Mouse (Mus musculus) midbrain, embryonic 15.5 days (tissue): ENCODE data around the gene Ston2. TPM values are rescaled to one million over a fixed set of nuclear protein-coding genes. Genes with fewer than 3 reads are reported as not detected.

ENCODE experiments used
- ATAC-seq: fragments of 200-750 bp; cut with Nextera tagmentation; replicated peaks from 2 replicates; pipeline ENCODE4 v1.8.0; 2017; ENCODE audit warnings: moderate TSS enrichment
- H3K27ac ChIP-seq: fragments of 300-500 bp; sonication (generic); 2 replicates; pipeline ENCODE4 v1.5.1; 2015; ENCODE audit warnings: mild to moderate bottlenecking, inconsistent platforms
- H3K27me3 ChIP-seq: fragments of 300-500 bp; sonication (generic); replicated peaks from 2 replicates; pipeline ENCODE4 v1.6.1; 2015; ENCODE audit warnings: inconsistent platforms
- H3K36me3 ChIP-seq: fragments of 300-500 bp; sonication (generic); replicated peaks from 2 replicates; pipeline ENCODE4 v1.6.1; 2015; ENCODE audit warnings: inconsistent platforms
- H3K4me1 ChIP-seq: fragments of 300-500 bp; sonication (generic); 2 replicates; pipeline ENCODE4 v1.6.1; 2015; ENCODE audit warnings: inconsistent platforms
- H3K4me2 ChIP-seq: fragments of 300-500 bp; sonication (generic); 2 replicates; pipeline ENCODE4 v1.6.1; 2015; ENCODE audit warnings: inconsistent platforms, mild to moderate bottlenecking, moderate library complexity
- H3K4me3 ChIP-seq: fragments of 300-500 bp; sonication (generic); 2 replicates; pipeline ENCODE4 v1.5.1; 2015; ENCODE audit warnings: mild to moderate bottlenecking, inconsistent platforms
- H3K9ac ChIP-seq: fragments of 300-500 bp; sonication (generic); 2 replicates; pipeline ENCODE4 v1.6.1; 2015; ENCODE audit warnings: mild to moderate bottlenecking, inconsistent platforms
- H3K9me3 ChIP-seq: fragments of 300-500 bp; sonication (generic); 2 replicates; pipeline ENCODE4 v1.6.1; 2016; ENCODE audit warnings: inconsistent platforms
- whole genome bisulfite sequencing: fragments of 180-500 bp; shearing (Covaris S2); methylation state at CpG from one replicate; pipeline ENCODE4 v1.1.7; 2015; ENCODE audit warnings: mixed read lengths; 5-methylcytosine and 5-hydroxymethylcytosine counted together
- polyA plus RNA-seq: library from polyadenylated mRNA; unstranded; fragments of >200 nt; fragmentation: Nextera tagmentation; extraction: Ambion mirVana; gene quantifications from 2 replicates; pipeline ENCODE4 v1.2.1, GENCODE M21; 2015

Ston2 gene
- polyA plus RNA-seq, 1 experiment from 2014 or later: 5.5 TPM

GRCm38 (mm10) chr12:91684101-91684839 is 103.9 kb downstream of the Ston2 start:
- Histone ChIP-seq H3K9me3 (no peaks in the 10 kb centered on the region), H3K27me3 (no peaks in the 10 kb centered on the region), H3K4me3 (peak overlapping the region; percentile 7), H3K4me1 (peaks cover 44% of the 10 kb centered on the region), H3K36me3 (no peaks in the 10 kb centered on the region), H3K9ac (no peak overlapping the region), H3K4me2 (peak overlapping the region; percentile 40), H3K27ac (peak overlapping the region; percentile 71)
- WGBS: 15% methylated on average over 15 of the region's 15 CpGs
- peak; percentile 55 for ATAC-seq

GRCm38 (mm10) chr12:91683549-91684100 is 104.6 kb downstream of the Ston2 start:
- no peaks in the 10 kb centered on the region for H3K36me3 ChIP-seq
- H3K4me3 ChIP-seq: peak overlapping the region; percentile 8; the same call in 1 of the 2 replicates
- peak overlapping the region; percentile 40 for H3K4me2 ChIP-seq
- peaks cover 45% of the 10 kb centered on the region for H3K4me1 ChIP-seq
- H3K27me3 ChIP-seq: no peaks in the 10 kb centered on the region
- no peak for ATAC-seq
- 15% methylated on average over 15 of the region's 15 CpGs for WGBS
- no peak overlapping the region for H3K27ac ChIP-seq
- no peak overlapping the region for H3K9ac ChIP-seq
- no peaks in the 10 kb centered on the region for H3K9me3 ChIP-seq

DNA sequence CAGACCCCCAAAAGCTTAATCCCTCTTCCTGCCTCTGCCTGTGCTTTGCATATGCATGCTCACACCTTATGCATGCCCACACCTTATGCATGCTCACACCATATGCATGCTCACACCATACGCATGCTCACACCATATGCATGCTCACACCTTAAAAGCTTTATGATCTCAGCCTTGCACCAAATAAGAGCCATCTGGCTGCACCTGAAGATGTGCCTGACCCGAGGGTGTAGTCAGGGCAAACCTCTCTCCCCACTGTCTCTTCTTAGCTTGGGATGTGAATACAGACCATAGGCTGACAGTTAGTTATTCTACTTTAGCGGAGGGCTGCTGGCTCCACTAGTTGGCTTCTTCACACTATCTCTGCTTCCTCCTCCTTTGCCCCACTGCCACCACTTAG is 105.1 kb downstream of the Ston2 start:
- Histone ChIP-seq H3K9me3 (no peaks in the 10 kb centered on the region), H3K27me3 (no peaks in the 10 kb centered on the region), H3K4me3 (no peak overlapping the region), H3K4me2 (peak overlapping the region; percentile 40), H3K27ac (no peak overlapping the region), H3K4me1 (peaks cover 45% of the 10 kb centered on the region), H3K36me3 (no peaks in the 10 kb centered on the region), H3K9ac (no peak overlapping the region)
- peak; percentile 31; the same call in 1 of the 2 replicates for ATAC-seq
- WGBS: 57% methylated on average over 3 of the region's 3 CpGs

- Histone ChIP-seq H3K27ac (peak overlapping the region; percentile 30), H3K36me3 (no peaks in the 10 kb centered on the region), H3K27me3 (no peaks in the 10 kb centered on the region), H3K9me3 (no peaks in the 10 kb centered on the region), H3K4me2 (peak overlapping the region; percentile 26), H3K4me1 (peaks cover 28% of the 10 kb centered on the region), H3K9ac (no peak overlapping the region), H3K4me3 (no peak overlapping the region)
- WGBS: 17% methylated on average over 14 of the region's 14 CpGs
- ATAC-seq: peak; percentile 71
Measured at GRCm38 (mm10) chr12:91679320-91680064, 108.7 kb downstream of the Ston2 start.

DNA sequence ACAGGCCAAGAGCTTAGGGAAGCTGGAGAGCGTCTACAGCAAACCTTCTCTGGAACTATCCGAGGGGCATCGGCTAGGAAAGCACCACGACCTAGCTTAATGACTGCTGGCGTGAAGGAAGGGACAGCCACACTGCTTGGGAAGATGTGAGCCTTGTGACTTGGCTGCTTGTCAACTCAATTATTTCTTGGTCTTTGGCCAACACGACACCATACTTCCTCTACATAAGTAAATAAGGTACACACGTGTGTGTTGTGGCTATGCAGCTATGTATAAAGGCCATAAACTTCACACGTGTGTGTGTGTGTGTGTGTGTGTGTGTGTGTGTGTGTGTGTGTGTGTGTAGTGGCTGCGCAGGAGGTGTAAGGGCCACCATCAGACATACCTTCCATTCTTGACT is 112.2 kb downstream of the Ston2 start:
- H3K9me3 ChIP-seq: no peaks in the 10 kb centered on the region
- H3K4me1 ChIP-seq: peaks cover 12% of the 10 kb centered on the region
- no peak overlapping the region for H3K4me2 ChIP-seq
- WGBS: 72% methylated on average over 9 of the region's 9 CpGs
- no peaks in the 10 kb centered on the region for H3K36me3 ChIP-seq
- H3K27ac ChIP-seq: no peak overlapping the region
- H3K9ac ChIP-seq: no peak overlapping the region
- H3K27me3 ChIP-seq: no peaks in the 10 kb centered on the region
- no peak for ATAC-seq
- no peak overlapping the region for H3K4me3 ChIP-seq

DNA sequence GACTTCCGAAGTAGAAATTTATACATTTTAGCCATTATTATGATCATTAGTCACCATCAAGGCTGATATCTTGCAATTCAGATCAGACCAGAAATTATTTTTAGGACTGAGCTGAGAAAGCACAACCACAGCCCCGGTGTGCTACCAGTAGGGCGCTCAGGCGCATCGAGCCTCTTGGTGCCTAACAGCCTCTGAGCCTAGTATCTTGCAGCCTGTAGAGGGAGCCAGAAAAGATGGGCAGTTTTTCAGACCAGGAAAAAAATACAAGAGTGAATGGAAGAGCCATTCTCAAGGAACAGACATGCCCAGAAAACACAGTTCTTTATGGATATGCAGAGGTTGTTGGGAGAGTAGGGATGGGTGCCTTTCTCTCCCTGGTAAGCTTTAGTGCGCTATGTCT is 115.0 kb downstream of the Ston2 start:
- Histone ChIP-seq H3K9me3 (no peaks in the 10 kb centered on the region), H3K27me3 (no peaks in the 10 kb centered on the region), H3K4me3 (no peak overlapping the region), H3K36me3 (no peaks in the 10 kb centered on the region), H3K27ac (no peak overlapping the region), H3K4me1 (0 out of 2 replicates have a peak, but pooled peaks cover 3% of the 10 kb centered on the region), H3K4me2 (no peak overlapping the region), H3K9ac (no peak overlapping the region)
- WGBS: 84% methylated on average over 6 of the region's 6 CpGs
- no peak for ATAC-seq

GRCm38 (mm10) chr12:91672528-91672927 is 115.7 kb downstream of the Ston2 start:
- Histone ChIP-seq H3K36me3 (no peaks in the 10 kb centered on the region), H3K27ac (no peak overlapping the region), H3K27me3 (no peaks in the 10 kb centered on the region), H3K9ac (no peak overlapping the region), H3K4me3 (no peak overlapping the region), H3K4me1 (0 out of 2 replicates have a peak, but pooled peaks cover 3% of the 10 kb centered on the region), H3K4me2 (no peak overlapping the region), H3K9me3 (no peaks in the 10 kb centered on the region)
- peak; percentile 62; the same call in 1 of the 2 replicates for ATAC-seq
- WGBS: 85% methylated on average over 7 of the region's 7 CpGs

DNA sequence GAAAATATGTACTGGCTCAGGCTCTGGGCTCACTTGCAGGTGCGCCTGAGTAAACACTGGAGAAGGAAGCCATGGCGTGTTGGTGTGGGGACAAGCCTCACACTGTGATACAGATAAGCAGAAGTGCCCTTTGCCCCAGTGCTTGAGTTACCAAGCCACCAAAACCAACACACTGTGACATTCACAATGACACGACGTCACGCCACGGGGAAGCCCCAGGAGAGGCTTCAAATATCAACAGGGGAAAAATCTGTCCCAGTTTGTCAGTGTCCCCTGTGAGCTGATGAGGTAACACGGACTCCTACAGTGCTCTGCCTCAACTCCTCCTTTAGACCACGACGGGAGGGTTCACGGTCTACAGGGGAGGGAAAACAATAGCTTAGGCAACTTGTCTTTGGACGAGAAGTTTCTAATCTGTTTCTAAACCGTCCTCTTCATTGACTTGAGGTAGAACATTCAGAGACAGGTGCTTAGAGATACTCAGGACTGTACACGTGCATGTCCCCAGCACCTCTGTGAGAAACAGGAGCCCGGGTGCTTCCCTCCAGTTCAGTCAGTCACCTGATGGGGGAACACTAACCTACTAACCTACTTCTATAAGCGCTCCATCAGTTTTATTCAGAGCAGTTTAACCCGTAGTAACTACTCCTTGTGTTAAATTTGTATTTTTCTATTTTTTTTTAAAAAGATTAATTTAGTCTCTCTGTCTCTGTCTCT is 119.5 kb downstream of the Ston2 start:
- Histone ChIP-seq H3K9ac (no peak overlapping the region), H3K27me3 (no peaks in the 10 kb centered on the region), H3K4me2 (no peak overlapping the region), H3K36me3 (no peaks in the 10 kb centered on the region), H3K9me3 (no peaks in the 10 kb centered on the region), H3K4me3 (no peak overlapping the region), H3K27ac (no peak overlapping the region), H3K4me1 (0 out of 2 replicates have a peak, but pooled peaks cover 3% of the 10 kb centered on the region)
- ATAC-seq: no peak
- 55% methylated on average over 16 of the region's 16 CpGs for WGBS

- no peak overlapping the region for H3K27ac ChIP-seq
Measured at GRCm38 (mm10) chr12:91667741-91668140, 120.4 kb downstream of the Ston2 start.

GRCm38 (mm10) chr12:91666607-91667006 is 121.6 kb downstream of the Ston2 start:
- WGBS: 91% methylated on average over 3 of the region's 3 CpGs
- Histone ChIP-seq H3K9me3 (no peaks in the 10 kb centered on the region), H3K4me1 (0 out of 2 replicates have a peak, but pooled peaks cover 3% of the 10 kb centered on the region), H3K4me3 (no peak overlapping the region), H3K4me2 (no peak overlapping the region), H3K27me3 (no peaks in the 10 kb centered on the region), H3K27ac (no peak overlapping the region), H3K36me3 (no peaks in the 10 kb centered on the region), H3K9ac (no peak overlapping the region)
- no peak for ATAC-seq

More at GRCm38 (mm10) chr12:91667741-91668140, 120.4 kb downstream of the Ston2 start:
- no peak overlapping the region for H3K9ac ChIP-seq
- 70% methylated on average over 7 of the region's 7 CpGs for WGBS
- no peak overlapping the region for H3K4me2 ChIP-seq
- H3K4me1 ChIP-seq: 0 out of 2 replicates have a peak, but pooled peaks cover 3% of the 10 kb centered on the region
- no peaks in the 10 kb centered on the region for H3K36me3 ChIP-seq
- no peak for ATAC-seq
- no peak overlapping the region for H3K4me3 ChIP-seq
- H3K9me3 ChIP-seq: no peaks in the 10 kb centered on the region
- H3K27me3 ChIP-seq: no peaks in the 10 kb centered on the region

- H3K4me1 ChIP-seq: 0 out of 2 replicates have a peak, but pooled peaks cover 3% of the 10 kb centered on the region
- 96% methylated on average over 5 of the region's 5 CpGs for WGBS
- no peak for ATAC-seq
- H3K4me3 ChIP-seq: no peak overlapping the region
- H3K27ac ChIP-seq: no peak overlapping the region
- no peaks in the 10 kb centered on the region for H3K9me3 ChIP-seq
- H3K9ac ChIP-seq: no peak overlapping the region
- no peaks in the 10 kb centered on the region for H3K36me3 ChIP-seq
- no peak overlapping the region for H3K4me2 ChIP-seq
- H3K27me3 ChIP-seq: no peaks in the 10 kb centered on the region
Measured at GRCm38 (mm10) chr12:91665431-91665830, 122.8 kb downstream of the Ston2 start.

DNA sequence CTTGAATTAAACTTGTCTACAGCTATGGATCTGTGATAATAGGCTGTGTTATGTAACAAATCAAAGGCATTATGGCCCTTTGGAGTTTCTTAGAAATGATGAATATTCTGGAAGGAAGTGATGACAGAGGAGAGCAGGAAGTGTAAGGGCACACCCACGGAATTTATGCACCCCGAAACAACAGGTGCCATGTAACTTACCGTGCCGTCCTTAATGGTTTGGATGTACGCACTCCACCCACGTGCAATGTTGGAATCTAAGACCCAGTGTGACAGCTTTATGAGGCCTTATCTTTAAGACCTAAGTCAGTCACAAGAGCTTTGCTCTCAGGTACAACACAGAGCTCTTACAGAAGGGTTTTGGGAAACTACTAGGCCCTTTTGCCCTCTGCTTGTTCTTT is 124.9 kb downstream of the Ston2 start:
- Histone ChIP-seq H3K36me3 (no peaks in the 10 kb centered on the region), H3K9ac (no peak overlapping the region), H3K9me3 (no peaks in the 10 kb centered on the region), H3K4me2 (no peak overlapping the region), H3K4me3 (no peak overlapping the region), H3K4me1 (no peaks in the 10 kb centered on the region), H3K27me3 (no peaks in the 10 kb centered on the region), H3K27ac (no peak overlapping the region)
- no peak for ATAC-seq
- WGBS: 95% methylated on average over 6 of the region's 6 CpGs
